Mouse (Mus musculus): ENCODE results near the gene Cnn1. TPM values are rescaled to one million over a fixed set of nuclear protein-coding genes. Genes with fewer than 3 reads are reported as not detected.

The Cnn1 gene
- total and polyA plus RNA-seq, 3 experiments, result not detected

- in situ Hi-C loops (cut with MboI; ENCODE audit: low pct_ligation_motif_present, low pct_unique_long_range_greater_than_20kb, low sequenced_read_pairs), result no loop called here
- Histone ChIP-seq H3K9ac (ENCODE audit: insufficient read depth, low read depth) (no peak overlapping the region), H3K36me3 (replicated peaks in 1 of 2; ENCODE audit: control insufficient read depth in 1 of 2, insufficient read depth in 1 of 2, low read length in 1 of 2) (no peaks in the 10 kb centered on the region), H3K27ac (ENCODE audit: insufficient read depth, low read depth) (no peak overlapping the region), H3K4me1 (ENCODE audit: control insufficient read depth in 1 of 2, insufficient read depth in 2 of 2) (peaks cover 2 to 3% of the 10 kb centered on the region in 2 experiments; a peak in 2 of 4 replicates), H3K4me2 (ENCODE audit: insufficient read depth, low read depth, poor library complexity, severe bottlenecking) (no peak overlapping the region), H3K9me3 (replicated peaks; ENCODE audit: low read length) (peaks cover 9% of the 10 kb centered on the region), H3K4me3 (replicated peaks in 1 of 3; ENCODE audit: low read depth in 2 of 3, low read length in 2 of 3, poor library complexity in 1 of 3) (no peak overlapping the region), H3K27me3 (replicated peaks) (no peaks in the 10 kb centered on the region), H3K79me2 (replicated peaks; ENCODE audit: control insufficient read depth, extremely low read depth, insufficient read depth, poor library complexity, severe bottlenecking) (no peaks in the 10 kb centered on the region)
- TF ChIP-seq SIN3A (IDR thresholded peaks at IDR 0.05; ENCODE audit: low read length) (no peak), ELF1 (IDR thresholded peaks at IDR 0.05; ENCODE audit: low read depth, low read length) (no peak), PAX5 (IDR thresholded peaks at IDR 0.05; ENCODE audit: low read length) (no peak), NRF1 (IDR thresholded peaks at IDR 0.05; ENCODE audit: low read depth, low read length) (no peak), RAD21 (IDR thresholded peaks at IDR 0.05; ENCODE audit: low read depth, low read length) (no peak), MAZ (IDR thresholded peaks at IDR 0.05; ENCODE audit: low read depth, low read length) (no peak), HCFC1 (IDR thresholded peaks at IDR 0.05; ENCODE audit: low read depth, low read length) (no peak), EP300 (IDR thresholded peaks at IDR 0.05; ENCODE audit: low read length) (no peak), ZMIZ1 (IDR thresholded peaks at IDR 0.05; ENCODE audit: low read depth, low read length) (no peak), UBTF (IDR thresholded peaks at IDR 0.05; ENCODE audit: low read depth, low read length) (no peak), TBP (conservative IDR thresholded peaks at IDR 0.05; ENCODE audit: low read depth, low read length) (no peak), POLR2AphosphoS2 (IDR thresholded peaks at IDR 0.05; ENCODE audit: low read depth, low read length) (no peak), CTCF (conservative IDR thresholded peaks at IDR 0.05 in 1 of 2, IDR thresholded peaks at IDR 0.05 in 1 of 2; ENCODE audit: low read depth in 2 of 2, low read length in 2 of 2) (no peak)
- no peak for DNase-seq (ENCODE audit: extremely low read depth)
- dilution Hi-C loops (cut with MboI; ENCODE audit: extremely low pct_ligation_motif_present, extremely low pct_unique_long_range_greater_than_20kb, low sequenced_read_pairs), result no loop called here
These were observed 36.1 kb downstream of the Cnn1 start for GRCm38 (mm10) chr9:22134988-22135643.

GRCm38 (mm10) chr9:22135644-22136390 lies 36.8 kb downstream of the Cnn1 start, which contains the start of gene Acp5:
Gene Acp5 (minus strand): TSS chr9:22135711.
- no peak for DNase-seq (ENCODE audit: extremely low read depth)
- in situ Hi-C loops (cut with MboI; ENCODE audit: low pct_ligation_motif_present, low pct_unique_long_range_greater_than_20kb, low sequenced_read_pairs), result no loop called here
- no peak within 1 kb of the TSS for H3K27ac ChIP-seq (ENCODE audit: insufficient read depth, low read depth)

More at GRCm38 (mm10) chr9:22135644-22136390, 36.8 kb downstream of the Cnn1 start, which contains the start of gene Acp5:
- Histone ChIP-seq H3K79me2 (replicated peaks; ENCODE audit: control insufficient read depth, extremely low read depth, insufficient read depth, poor library complexity, severe bottlenecking) (no peaks in the 10 kb centered on the region), H3K36me3 (replicated peaks in 1 of 2; ENCODE audit: control insufficient read depth in 1 of 2, insufficient read depth in 1 of 2, low read length in 1 of 2) (no peaks in the 10 kb centered on the region), H3K9me3 (replicated peaks; ENCODE audit: low read length) (peaks cover 11% of the 10 kb centered on the region), H3K4me3 (replicated peaks in 1 of 3; ENCODE audit: low read depth in 2 of 3, low read length in 2 of 3, poor library complexity in 1 of 3) (no peak within 1 kb of the TSS), H3K27me3 (replicated peaks) (no peaks in the 10 kb centered on the region), H3K4me2 (ENCODE audit: insufficient read depth, low read depth, poor library complexity, severe bottlenecking) (no peak within 1 kb of the TSS), H3K4me1 (ENCODE audit: control insufficient read depth in 1 of 2, insufficient read depth in 2 of 2) (peaks cover 2 to 3% of the 10 kb centered on the region in 2 experiments; a peak in 2 of 4 replicates), H3K9ac (ENCODE audit: insufficient read depth, low read depth) (no peak within 1 kb of the TSS)
- dilution Hi-C loops (cut with MboI; ENCODE audit: extremely low pct_ligation_motif_present, extremely low pct_unique_long_range_greater_than_20kb, low sequenced_read_pairs), result no loop called here
- TF ChIP-seq IRF4 (IDR thresholded peaks at IDR 0.05; ENCODE audit: low read depth, low read length) (no peak), USF1 (IDR thresholded peaks at IDR 0.05; ENCODE audit: low read depth, low read length) (no peak), ZC3H11A (IDR thresholded peaks at IDR 0.05; ENCODE audit: low read depth, low read length) (no peak), CHD2 (IDR thresholded peaks at IDR 0.05; ENCODE audit: low read length) (no peak), NELFE (IDR thresholded peaks at IDR 0.05; ENCODE audit: low read depth, low read length) (no peak), POLR2AphosphoS2 (IDR thresholded peaks at IDR 0.05; ENCODE audit: low read depth, low read length) (no peak), BHLHE40 (IDR thresholded peaks at IDR 0.05; ENCODE audit: low read depth, low read length) (no peak), MYC (IDR thresholded peaks at IDR 0.05; ENCODE audit: low read depth, low read length) (no peak), RAD21 (IDR thresholded peaks at IDR 0.05; ENCODE audit: low read depth, low read length) (no peak), MAX (IDR thresholded peaks at IDR 0.05; ENCODE audit: low read length) (no peak), MAZ (IDR thresholded peaks at IDR 0.05; ENCODE audit: low read depth, low read length) (no peak), NRF1 (IDR thresholded peaks at IDR 0.05; ENCODE audit: low read depth, low read length) (no peak), UBTF (IDR thresholded peaks at IDR 0.05; ENCODE audit: low read depth, low read length) (no peak), CTCF (conservative IDR thresholded peaks at IDR 0.05 in 1 of 2, IDR thresholded peaks at IDR 0.05 in 1 of 2; ENCODE audit: low read depth in 2 of 2, low read length in 2 of 2) (no peak), ELF1 (IDR thresholded peaks at IDR 0.05; ENCODE audit: low read depth, low read length) (no peak), USF2 (conservative IDR thresholded peaks at IDR 0.05; ENCODE audit: low read depth, low read length) (no peak), MAFK (IDR thresholded peaks at IDR 0.05; ENCODE audit: insufficient replicate concordance, low read length) (no peak), KAT2A (IDR thresholded peaks at IDR 0.05; ENCODE audit: insufficient replicate concordance, low read length) (no peak), ZMIZ1 (IDR thresholded peaks at IDR 0.05; ENCODE audit: low read depth, low read length) (no peak)

Data from CH12.LX (cell line).